Mouse (Mus musculus) lung, adult 2 months (tissue): ENCODE measurements at regions not wholly inside any gene's neighbourhood (a gene's known extent, or its start where the extent isn't known, plus 50 kb on each side); places are given as distances from the start of the nearest gene placed in this dataset.

Experiments used
- CTCF ChIP-seq: fragments of 200-500 bp; IDR thresholded peaks from 2 replicates; pipeline ENCODE4 v1.5.1; 2011; ENCODE audit warnings: mild to moderate bottlenecking, low read length, control low read depth; ENCODE audit not compliant: insufficient read depth
- POLR2A ChIP-seq: fragments of 200-500 bp; IDR thresholded peaks from 2 replicates; pipeline ENCODE4 v1.6.1; 2011; ENCODE audit warnings: low read depth, mild to moderate bottlenecking, control low read depth, low read length, borderline replicate concordance; ENCODE audit errors: extremely low read depth

DNA sequence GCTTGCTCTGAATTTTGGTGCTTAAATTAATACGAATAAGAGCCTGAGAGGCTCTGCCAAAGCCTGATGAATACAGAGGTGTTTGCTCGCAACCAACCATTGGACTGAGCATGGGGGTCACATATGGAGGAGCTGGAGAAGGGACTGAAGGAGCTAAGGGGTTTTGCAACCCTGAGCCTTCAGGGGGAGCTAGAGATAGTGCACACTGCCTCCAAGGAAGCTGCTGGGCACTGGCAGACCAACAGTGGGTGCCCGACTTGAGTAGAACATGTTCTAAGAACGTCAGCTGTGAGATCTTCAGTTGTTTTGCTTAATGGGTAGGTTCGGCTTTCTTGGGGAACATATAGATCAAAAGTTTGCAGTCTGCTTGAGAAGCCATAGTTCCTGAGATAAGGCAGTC, 158.5 kb downstream of the Gm5447 start:
- TF ChIP-seq CTCF, result no peak
- no peak for TF ChIP-seq POLR2A
